Mouse (Mus musculus): ENCODE results near the gene Nfe2l2.

The Nfe2l2 gene

DNA sequence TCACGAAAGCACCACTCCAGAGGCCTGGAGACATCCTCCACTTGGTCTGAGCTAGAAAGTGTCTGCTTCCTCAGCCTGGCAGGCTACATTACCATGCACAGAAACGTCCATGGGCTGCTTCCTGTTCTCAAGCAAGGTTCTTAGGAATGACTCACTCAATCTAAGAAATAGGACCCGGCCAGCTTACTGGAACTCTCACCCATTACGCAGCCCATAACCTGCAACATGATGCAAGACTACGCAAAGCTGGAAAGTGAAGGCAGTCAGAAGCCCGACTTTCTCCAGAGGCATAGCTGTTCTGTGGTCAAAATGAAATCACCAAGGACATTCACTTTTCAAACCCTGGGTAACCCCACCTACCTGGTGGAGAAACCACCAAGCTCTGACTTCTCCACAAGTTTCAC is 19.0 kb downstream of the Nfe2l2 start:
- peak; percentile 73 for DNase-seq (ENCODE audit: low spot score)

- DNase-seq (ENCODE audit: low spot score), result no peak
These were observed 19.9 kb downstream of the Nfe2l2 start for GRCm38 (mm10) chr2:75684526-75684925.

- peak; percentile 89 for DNase-seq (ENCODE audit: low spot score)
These were observed 21.3 kb downstream of the Nfe2l2 start for GRCm38 (mm10) chr2:75682978-75683709.

GRCm38 (mm10) chr2:75681439-75681838 is 23.0 kb downstream of the Nfe2l2 start:
- DNase-seq (ENCODE audit: low spot score), result no peak

DNA sequence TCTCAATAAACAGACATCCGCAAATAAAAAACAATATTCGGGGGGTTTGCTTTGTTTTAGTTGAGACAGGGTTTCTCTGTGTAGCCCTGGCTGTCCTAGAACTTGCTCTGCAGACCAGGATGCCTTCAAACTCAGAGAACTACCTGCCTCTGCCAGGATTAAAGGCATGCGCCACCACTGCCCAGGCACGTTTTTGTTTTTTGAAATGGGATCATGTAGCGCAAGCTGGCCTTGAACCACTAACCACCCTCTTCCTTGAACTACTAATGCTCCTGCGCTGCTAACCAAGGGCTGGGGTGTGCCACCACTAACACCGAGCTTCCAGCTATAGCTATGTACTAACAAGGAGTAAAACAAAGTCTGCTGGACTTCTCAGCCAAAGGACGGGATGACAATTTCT is 24.5 kb downstream of the Nfe2l2 start:
- no peak for DNase-seq (ENCODE audit: low spot score)

GRCm38 (mm10) chr2:75676567-75676966 is 27.9 kb downstream of the Nfe2l2 start:
- DNase-seq (ENCODE audit: low spot score), result no peak

- no peak for DNase-seq (ENCODE audit: low spot score)
These were observed 31.9 kb downstream of the Nfe2l2 start for GRCm38 (mm10) chr2:75672561-75672960.

DNA sequence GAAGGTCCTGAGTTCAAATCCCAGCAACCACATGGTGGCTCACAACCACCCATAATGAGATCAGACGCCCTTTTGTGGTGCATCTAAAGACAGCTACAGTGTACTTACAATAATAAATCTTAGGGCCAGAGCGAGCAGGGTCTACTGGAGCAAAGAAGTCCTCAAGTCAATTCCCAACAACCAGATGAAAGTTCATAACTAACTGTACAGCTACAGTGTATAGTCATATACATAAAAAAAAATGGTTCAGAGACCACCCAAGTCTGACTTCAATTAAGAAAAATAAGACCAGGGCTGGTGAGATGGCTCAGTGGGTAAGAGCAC is 33.1 kb downstream of the Nfe2l2 start:
- no peak for DNase-seq (ENCODE audit: low spot score)

GRCm38 (mm10) chr2:75670446-75671336 is 33.8 kb downstream of the Nfe2l2 start:
- no peak for DNase-seq (ENCODE audit: low spot score)

DNA sequence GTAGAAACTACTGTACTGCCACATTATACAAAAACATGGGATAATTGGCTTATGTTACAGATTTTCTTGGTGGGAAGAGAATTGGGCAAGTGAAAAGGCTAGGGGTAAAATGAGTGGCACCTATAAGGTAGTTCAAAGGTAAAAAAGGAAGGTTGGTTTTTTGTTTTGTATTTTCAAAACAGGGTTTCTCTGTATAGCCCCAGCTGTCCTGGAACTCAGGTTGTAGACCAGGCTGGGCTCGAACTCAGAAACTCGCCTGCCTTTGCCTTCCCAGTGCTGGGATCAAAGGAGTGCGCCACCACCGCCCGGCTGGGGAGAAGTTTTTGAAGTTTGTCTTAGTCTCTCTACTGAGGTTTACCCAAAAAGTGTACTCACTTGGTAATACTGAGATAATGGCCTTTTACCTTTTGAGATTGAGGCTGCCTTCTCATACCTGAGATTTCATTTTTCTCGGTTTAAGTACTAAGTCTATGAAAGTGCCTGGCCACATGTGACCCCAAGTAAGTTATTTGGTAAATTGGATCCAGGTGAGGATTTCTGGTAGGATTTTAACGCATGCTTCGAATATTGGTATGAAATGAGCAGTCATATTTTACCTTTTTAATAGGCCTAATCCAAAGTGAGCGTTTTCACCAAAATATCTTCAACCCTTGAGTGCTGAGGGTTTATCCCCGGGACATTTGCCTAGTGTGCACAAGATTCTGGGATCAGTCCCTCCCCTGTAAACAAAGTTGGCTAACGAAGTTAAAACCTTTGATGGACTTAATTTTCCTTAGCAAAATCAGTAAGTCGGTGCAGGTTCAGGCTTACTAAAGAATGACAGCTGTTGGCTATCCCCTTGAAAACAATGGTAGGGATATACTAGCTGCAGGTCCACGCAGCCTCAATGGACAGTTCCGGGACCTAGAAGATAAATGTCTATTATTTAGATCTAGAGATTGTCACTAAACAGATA is 34.7 kb downstream of the Nfe2l2 start:
- no peak for DNase-seq (ENCODE audit: low spot score)

DNA sequence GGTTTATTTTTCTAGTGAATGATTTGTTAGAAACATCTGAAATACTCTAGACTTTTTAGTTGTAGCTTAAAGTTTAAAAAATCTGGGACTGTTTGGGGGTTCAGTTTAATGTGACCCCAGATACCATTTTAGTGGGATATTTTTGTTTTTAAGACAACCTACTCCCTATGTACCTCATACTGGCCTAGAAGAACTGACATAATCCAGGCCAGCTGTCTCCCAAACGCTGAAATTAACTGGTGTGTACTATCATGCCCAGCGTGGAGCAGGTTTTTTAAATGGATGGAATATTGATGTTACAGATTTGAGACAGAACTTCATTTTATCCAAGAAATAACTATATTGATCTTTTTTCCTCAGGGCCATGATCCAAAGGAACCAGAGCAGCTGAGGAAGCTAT is 43.3 kb downstream of the Nfe2l2 start:
- no peak for DNase-seq (ENCODE audit: low spot score)

DNA sequence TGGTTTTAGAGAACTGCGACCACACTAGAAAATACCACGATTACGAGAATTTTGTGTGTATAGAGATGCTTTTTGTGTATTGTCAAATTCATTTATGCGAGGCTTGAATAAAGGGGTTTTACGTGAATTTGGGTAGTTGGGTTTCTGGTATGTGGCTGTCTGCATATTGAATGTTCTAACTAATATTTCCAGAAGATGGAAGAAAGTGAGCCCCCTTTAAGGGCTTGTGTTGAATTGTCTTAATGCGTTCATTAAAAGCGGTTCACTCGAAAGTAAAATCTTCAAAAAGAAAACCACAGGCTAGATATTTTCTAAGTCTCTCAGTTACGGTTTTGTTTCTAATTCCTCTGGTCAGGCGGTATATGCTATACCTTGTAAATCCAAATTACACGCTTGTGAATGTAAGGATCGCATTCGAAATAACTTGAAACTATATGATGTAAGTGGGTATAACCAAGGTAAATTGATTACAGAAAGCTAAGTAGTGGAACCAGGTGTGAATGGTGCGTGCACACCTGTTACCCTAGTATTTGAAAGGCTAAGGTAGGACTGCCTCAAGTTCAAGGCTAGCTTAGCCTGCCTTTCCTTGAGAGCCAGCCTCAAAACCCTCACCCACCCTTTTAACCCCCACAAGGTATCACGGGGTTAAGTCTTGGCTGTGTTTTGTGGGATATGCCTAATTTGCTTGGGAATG is 44.0 kb downstream of the Nfe2l2 start:
- no peak for DNase-seq (ENCODE audit: low spot score)

- peak; percentile 93 for DNase-seq (ENCODE audit: low spot score)
These were observed 44.8 kb downstream of the Nfe2l2 start for GRCm38 (mm10) chr2:75659629-75659960.

DNA sequence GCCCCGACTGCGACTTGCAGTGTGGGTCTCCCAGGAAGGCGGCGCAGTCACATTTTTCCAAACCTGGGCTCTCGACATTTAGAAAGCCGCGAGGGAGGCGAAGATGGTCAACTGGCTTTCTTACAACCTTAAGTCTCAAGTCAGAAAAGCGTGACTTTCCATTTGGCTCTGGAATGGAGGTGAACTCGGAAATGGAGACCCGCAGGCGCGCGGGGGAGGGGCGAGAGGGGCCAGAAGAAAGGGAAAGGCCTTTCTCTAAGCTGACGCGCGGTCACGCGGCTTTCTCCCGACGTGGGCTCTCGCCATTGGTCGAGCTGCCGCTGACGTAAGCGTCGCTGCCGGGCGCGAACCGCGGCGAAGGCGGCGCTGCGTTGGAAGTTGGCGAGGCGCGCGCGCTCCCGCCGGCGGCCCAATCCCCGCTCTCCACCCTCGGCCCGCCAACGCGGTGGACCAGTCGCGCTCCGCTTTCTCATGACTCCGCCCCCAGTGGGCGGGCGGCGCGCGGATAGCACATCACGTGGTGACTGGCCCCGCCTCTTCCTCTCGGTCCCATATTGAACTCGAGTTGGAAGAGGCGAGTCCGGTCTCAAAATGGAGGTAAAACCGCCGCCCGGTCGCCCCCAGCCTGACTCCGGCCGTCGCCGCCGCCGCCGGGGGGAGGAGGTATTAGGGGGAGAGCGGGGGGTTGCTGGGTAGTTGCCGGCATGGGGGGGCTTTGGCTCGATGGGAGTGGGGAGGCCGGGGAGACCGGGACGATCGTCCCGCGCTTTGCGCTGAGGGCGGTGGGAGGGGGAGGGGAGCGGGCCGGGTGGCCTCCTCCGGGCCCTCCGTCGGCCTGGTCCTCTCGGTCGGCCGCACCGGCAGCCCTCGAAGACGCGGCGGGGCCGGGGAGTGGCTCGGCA is 45.5 kb downstream of the Nfe2l2 start, which contains the start of gene Hnrnpa3:
TSS of gene Hnrnpa3 (plus strand) at position 535 of the 902 bp plus-strand sequence.
- peak; percentile 98 for DNase-seq (ENCODE audit: low spot score)

DNA sequence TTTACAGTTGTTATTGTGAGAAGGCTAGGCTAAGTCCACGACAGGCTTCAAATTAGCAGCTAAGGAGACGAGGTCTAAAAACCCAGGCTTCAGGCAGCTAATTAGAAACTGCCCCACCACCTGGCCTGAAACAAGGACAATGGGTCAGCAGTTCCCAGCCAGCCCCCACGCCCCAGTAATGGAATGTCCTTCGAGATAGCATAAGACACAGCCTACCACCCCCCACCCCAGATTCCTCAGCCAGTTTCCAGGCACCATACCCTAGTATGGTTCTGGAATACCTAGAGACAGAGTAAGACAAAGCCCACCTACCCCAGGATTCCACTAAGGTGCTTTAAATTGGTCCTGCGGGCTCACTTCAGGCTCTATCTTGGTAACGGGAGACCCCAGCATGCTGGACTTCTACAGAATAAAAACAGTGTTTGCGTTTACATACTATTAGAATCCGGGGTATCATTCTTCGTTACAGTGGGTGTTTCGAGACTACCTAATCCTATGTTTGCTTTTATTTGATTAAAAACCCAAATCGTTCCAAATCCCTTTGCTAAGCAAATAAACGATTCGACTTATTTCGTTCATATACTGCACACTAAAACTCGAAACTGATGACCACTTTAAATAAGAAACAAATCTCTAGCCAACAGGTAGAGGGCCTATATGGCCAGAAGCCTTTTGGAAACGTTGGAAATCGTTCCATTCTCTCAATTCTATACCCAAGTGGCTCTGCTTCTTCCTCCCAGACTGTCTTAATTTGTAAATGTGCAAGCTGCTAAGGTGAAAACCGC is 46.3 kb downstream of the Nfe2l2 start:
- DNase-seq (ENCODE audit: low spot score), result peak; percentile 28

DNA sequence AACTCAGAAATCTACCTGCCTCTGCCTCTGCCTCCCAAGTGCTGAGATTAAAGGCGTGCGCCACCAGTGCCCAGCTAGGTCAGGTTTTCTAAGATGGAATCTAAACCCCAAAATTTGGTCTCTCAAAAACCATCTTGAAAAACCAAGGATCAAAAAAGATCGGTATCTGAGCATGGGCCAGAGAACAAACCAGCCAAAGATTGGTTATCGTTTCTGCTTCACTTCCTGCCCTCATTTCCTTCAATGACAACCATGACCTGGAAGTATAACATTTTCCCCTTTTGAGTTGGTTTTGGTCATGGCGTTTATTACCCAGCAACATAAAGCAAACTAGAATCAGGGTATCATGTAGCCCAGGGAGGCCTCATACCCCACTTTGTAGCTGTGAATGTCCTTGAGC is 47.5 kb downstream of the Nfe2l2 start:
- DNase-seq (ENCODE audit: low spot score), result no peak

GRCm38 (mm10) chr2:75654679-75655078 is 49.8 kb downstream of the Nfe2l2 start:
- DNase-seq (ENCODE audit: low spot score), result no peak

GRCm38 (mm10) chr2:75653150-75653549 is 51.3 kb downstream of the Nfe2l2 start:
- DNase-seq (ENCODE audit: low spot score), result no peak

- DNase-seq (ENCODE audit: low spot score), result no peak
These were observed 54.0 kb downstream of the Nfe2l2 start for GRCm38 (mm10) chr2:75650437-75650836.

GRCm38 (mm10) chr2:75645251-75645650 is 59.2 kb downstream of the Nfe2l2 start:
- DNase-seq (ENCODE audit: low spot score), result no peak

Measured in lung, postnatal 25 days (tissue).